In genomic region chr10:20912019-20912418, GRCm38 (mm10) we compare ENCODE assay signal across 19 mouse cellular contexts. TPM values are rescaled to one million over a fixed set of nuclear protein-coding genes. Genes with fewer than 3 reads are reported as not detected.
DNase-seq lines count a peak whose midpoint lies in the region; ATAC-seq and TF ChIP-seq lines count a peak whose summit lies in the region.
"Had no signal": no experiment of that assay in that cellular context is flagged by ENCODE, and none has a peak within 500 bp of the region (broad histone marks: within the 10 kb centered on the region; RNA-seq: fewer than 3 reads in every experiment).

No protein-coding gene starts in this region.

- peak overlapping the region; percentile 87 for H3K27ac ChIP-seq in liver, embryonic 13.5 days
- no peak overlapping the region for H3K27ac ChIP-seq in liver, postnatal 0 days (ENCODE audit: low read depth)
- H3K27ac ChIP-seq: embryonic facial prominence, embryonic 12.5 days; forebrain, embryonic 13.5 days; gastrocnemius, adult 2 months; heart, embryonic 15.5 days; hindbrain, embryonic 10.5 days; hindbrain, embryonic 14.5 days; intestine, embryonic 15.5 days had no signal

- peak overlapping the region; percentile 49 for H3K9ac ChIP-seq in liver, embryonic 13.5 days
- no peak overlapping the region for H3K9ac ChIP-seq in liver, postnatal 0 days (replicated peaks)
- H3K9ac ChIP-seq: embryonic facial prominence, embryonic 12.5 days; forebrain, embryonic 13.5 days; heart, embryonic 15.5 days; hindbrain, embryonic 14.5 days; intestine, embryonic 15.5 days had no signal

- peak; percentile 3 for DNase-seq in large intestine, adult 2 months (ENCODE audit: low read depth, low spot score)
- no peak for DNase-seq in liver, embryonic 13.5 days
- no peak for DNase-seq in liver, postnatal 0 days
- no peak for DNase-seq in layer of hippocampus, adult 11-12 months (ENCODE audit: low spot score)
- no peak for DNase-seq in right cerebral cortex, postnatal 36 days (ENCODE audit: low spot score in 2 of 2)
- DNase-seq in thymus, adult 18-20 months = no peak
- DNase-seq: adrenal gland, postnatal 10 days; cerebellum, adult 11 months; cerebellum, adult 9-10 months; cerebellum, postnatal 25 days; gastrocnemius, adult 2 months; gastrocnemius, postnatal 25 days had no signal

- peak overlapping the region; percentile 6; the same call in 1 of the 2 replicates for H3K4me2 ChIP-seq in liver, embryonic 13.5 days
- H3K4me2 ChIP-seq in liver, postnatal 0 days (ENCODE audit: low read depth, low read length) = no peak overlapping the region
- H3K4me2 ChIP-seq: embryonic facial prominence, embryonic 12.5 days; forebrain, embryonic 13.5 days; heart, embryonic 15.5 days; hindbrain, embryonic 14.5 days; intestine, embryonic 15.5 days had no signal

- no peaks in the 10 kb centered on the region for H3K36me3 ChIP-seq in liver, embryonic 13.5 days
- H3K36me3 ChIP-seq in liver, postnatal 0 days (replicated peaks; ENCODE audit: insufficient read depth, low read length) = no peaks in the 10 kb centered on the region
- H3K36me3 ChIP-seq: embryonic facial prominence, embryonic 12.5 days; heart, embryonic 15.5 days; hindbrain, embryonic 10.5 days; intestine, embryonic 15.5 days had no signal

- no peak for TF ChIP-seq CTCF in liver, postnatal 0 days (IDR thresholded peaks at IDR 0.05; ENCODE audit: low read depth)

- 0 out of 2 replicates have a peak, but pooled peaks have one; percentile 43 for ATAC-seq in erythroblast, adult 5-6 weeks (replicated peaks; ENCODE audit: low FRiP score, poor library complexity, severe bottlenecking)
- ATAC-seq in liver, embryonic 13.5 days (ENCODE audit: low read depth) = peak; percentile 55; the same call in 1 of the 2 replicates
- no peak for ATAC-seq in liver, postnatal 0 days
- ATAC-seq: forebrain, embryonic 13.5 days; intestine, embryonic 15.5 days had no signal

- H3K4me3 ChIP-seq in liver, embryonic 13.5 days (replicated peaks) = no peak overlapping the region
- no peak overlapping the region for H3K4me3 ChIP-seq in liver, postnatal 0 days (ENCODE audit: low read depth, low read length)
- H3K4me3 ChIP-seq: embryonic facial prominence, embryonic 12.5 days; forebrain, embryonic 13.5 days; gastrocnemius, adult 2 months; heart, embryonic 15.5 days; hindbrain, embryonic 10.5 days; intestine, embryonic 15.5 days had no signal

- H3K27me3 ChIP-seq in liver, embryonic 13.5 days = no peaks in the 10 kb centered on the region
- H3K27me3 ChIP-seq in liver, postnatal 0 days (ENCODE audit: insufficient read depth, low read length) = no peaks in the 10 kb centered on the region
- H3K27me3 ChIP-seq: embryonic facial prominence, embryonic 12.5 days; forebrain, embryonic 13.5 days; heart, embryonic 15.5 days; intestine, embryonic 15.5 days had no signal

- 62% methylated on average over 4 of the region's 4 CpGs for WGBS in large intestine, adult 2 months
- 26% methylated on average over 4 of the region's 4 CpGs for WGBS in liver, embryonic 13.5 days (ENCODE audit: insufficient replicate concordance)
- 38% methylated on average over 4 of the region's 4 CpGs for WGBS in liver, postnatal 0 days (ENCODE audit: insufficient replicate concordance)

- H3K4me1 ChIP-seq in liver, embryonic 13.5 days (replicated peaks) = peaks cover 81% of the 10 kb centered on the region
- H3K4me1 ChIP-seq in liver, postnatal 0 days (ENCODE audit: insufficient read depth) = peaks cover 14% of the 10 kb centered on the region
- H3K4me1 ChIP-seq: embryonic facial prominence, embryonic 12.5 days; forebrain, embryonic 13.5 days; hindbrain, embryonic 10.5 days; intestine, embryonic 15.5 days had no signal

- H3K9me3 ChIP-seq in liver, embryonic 13.5 days (replicated peaks) = no peaks in the 10 kb centered on the region
- no peaks in the 10 kb centered on the region for H3K9me3 ChIP-seq in liver, postnatal 0 days (ENCODE audit: low read length)
- H3K9me3 ChIP-seq: embryonic facial prominence, embryonic 12.5 days; forebrain, embryonic 13.5 days; heart, embryonic 15.5 days; hindbrain, embryonic 10.5 days; intestine, embryonic 15.5 days had no signal

- TF ChIP-seq EP300 in liver, postnatal 0 days (IDR thresholded peaks at IDR 0.05; ENCODE audit: low read depth) = peak; percentile 28; the same call in 1 of the 2 replicates

RNA-seq across cellular contexts. Expression of gene Ahi1, which starts 40.3 kb away (rescaled TPM):
- 5.2 and 9.4 TPM in 2 replicates for total RNA-seq in erythroblast, adult 5-6 weeks (2015; ENCODE audit: low replicate concordance)
- total RNA-seq in erythroblast, adult 5-6 weeks (2017; ENCODE audit: low replicate concordance) = 5.7 and 9.1 TPM in 2 replicates
- polyA plus RNA-seq in large intestine, adult 2 months (2012; rRNA removed) = 1.2 TPM in 2 replicates
- 4.3 and 4.4 TPM in 2 replicates for polyA plus RNA-seq in liver, embryonic 13.5 days (2015; fragmentation: Nextera tagmentation; extraction: Ambion mirVana)
- polyA plus RNA-seq in liver, postnatal 0 days (2015; fragmentation: Nextera tagmentation; extraction: Ambion mirVana) = 2.3 and 2.6 TPM in 2 replicates
